Comparison of ENCODE assay signal across 11 mouse cellular contexts in the genomic region with DNA sequence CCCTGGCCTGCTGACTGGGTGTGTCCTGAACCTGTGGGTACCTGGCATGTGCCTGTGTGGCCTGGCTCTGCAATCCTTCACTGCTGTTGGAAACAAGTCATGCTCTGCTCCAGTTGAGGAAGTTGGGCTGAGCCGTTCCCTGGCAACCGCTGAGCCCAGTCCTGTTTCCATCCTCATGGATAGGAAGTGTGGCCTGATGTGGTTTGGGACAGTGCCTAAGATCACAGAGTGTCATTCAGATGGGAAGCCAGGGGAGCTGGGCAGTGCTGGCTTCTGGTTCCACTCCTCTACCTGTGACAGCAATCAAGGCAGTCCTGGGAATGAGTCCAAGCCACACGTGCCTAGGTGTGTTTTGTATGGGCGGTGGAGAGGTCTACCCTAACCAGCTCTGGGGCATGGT. TPM values are rescaled to one million over a fixed set of nuclear protein-coding genes. Genes with fewer than 3 reads are reported as not detected.
A peak's percentile ranks its signal among the peaks of the same experiment; 100 is the strongest.
DNase-seq lines count a peak whose midpoint lies in the region; ATAC-seq and TF ChIP-seq lines count a peak whose summit lies in the region.
"Had no signal": no experiment of that assay in that cellular context is flagged by ENCODE, and none has a peak within 500 bp of the region (broad histone marks: within the 10 kb centered on the region; RNA-seq: fewer than 3 reads in every experiment).

No protein-coding gene starts in this region.

- no peaks in the 10 kb centered on the region for H3K9me3 ChIP-seq in kidney, embryonic 14.5 days (ENCODE audit: control insufficient read depth, low read length)
- no peaks in the 10 kb centered on the region for H3K9me3 ChIP-seq in heart, embryonic 16.5 days (replicated peaks; ENCODE audit: control insufficient read depth, low read length)
- H3K9me3 ChIP-seq: neural tube, embryonic 12.5 days had no signal

- TF ChIP-seq POLR2A in kidney, adult 2 months (IDR thresholded peaks at IDR 0.05; ENCODE audit: low read depth, low read length): no peak

- H3K36me3 ChIP-seq in kidney, adult 2 months (ENCODE audit: control insufficient read depth, insufficient read depth, low read length): no peaks in the 10 kb centered on the region
- no peaks in the 10 kb centered on the region; the same call in 1 of the 2 replicates for H3K36me3 ChIP-seq in kidney, embryonic 14.5 days (ENCODE audit: control insufficient read depth, insufficient read depth, low read length)
- H3K36me3 ChIP-seq in heart, embryonic 16.5 days (ENCODE audit: control insufficient read depth, insufficient read depth): no peaks in the 10 kb centered on the region

- DNase-seq in kidney, adult 2 months: peak; percentile 39
- DNase-seq in lung, postnatal 10 days: peak; percentile 70
- no peak for DNase-seq in left cerebral cortex, adult 8-10 months (ENCODE audit: low spot score in 2 of 2)
- DNase-seq in cerebellum, postnatal 10 days: no peak
- no peak for DNase-seq in spleen, postnatal 4 days (ENCODE audit: low spot score in 2 of 2)
- DNase-seq: right cerebral cortex, postnatal 4 days had no signal

- no peak overlapping the region for H3K4me2 ChIP-seq in kidney, embryonic 14.5 days (replicated peaks; ENCODE audit: low read depth, low read length)
- no peak overlapping the region for H3K4me2 ChIP-seq in heart, embryonic 16.5 days (ENCODE audit: low read depth, low read length)
- H3K4me2 ChIP-seq: neural tube, embryonic 12.5 days had no signal

- no peak for TF ChIP-seq CTCF in kidney, adult 2 months (conservative IDR thresholded peaks at IDR 0.05; ENCODE audit: insufficient read depth, insufficient read length, low read depth, low read length)

- H3K4me1 ChIP-seq in kidney, adult 2 months (ENCODE audit: control insufficient read depth, insufficient read depth, low read length): no peaks in the 10 kb centered on the region; the same call in 1 of the 2 replicates
- H3K4me1 ChIP-seq in kidney, embryonic 14.5 days (ENCODE audit: control insufficient read depth, insufficient read depth, low read length): peaks cover 11% of the 10 kb centered on the region
- H3K4me1 ChIP-seq in heart, embryonic 16.5 days (ENCODE audit: control insufficient read depth, insufficient read depth, low read length): peaks cover 28% of the 10 kb centered on the region

- H3K27ac ChIP-seq in kidney, adult 2 months (ENCODE audit: insufficient read depth, low read depth, low read length): no peak overlapping the region
- no peak overlapping the region for H3K27ac ChIP-seq in kidney, embryonic 14.5 days (ENCODE audit: low read depth, low read length)
- H3K27ac ChIP-seq in heart, embryonic 16.5 days (ENCODE audit: low read length): no peak overlapping the region
- H3K27ac ChIP-seq: neural tube, embryonic 12.5 days had no signal

- WGBS in kidney, adult 2 months: 72% methylated on average over 4 of the region's 4 CpGs
- WGBS in kidney, embryonic 14.5 days: 85% methylated on average over 4 of the region's 4 CpGs
- WGBS in heart, embryonic 16.5 days: 72% methylated on average over 4 of the region's 4 CpGs

- H3K9ac ChIP-seq in kidney, embryonic 14.5 days (ENCODE audit: low read depth, low read length): no peak overlapping the region
- H3K9ac ChIP-seq in heart, embryonic 16.5 days (ENCODE audit: low read length): no peak overlapping the region
- H3K9ac ChIP-seq: neural tube, embryonic 12.5 days had no signal

- H3K27me3 ChIP-seq in kidney, adult 2 months (replicated peaks; ENCODE audit: control insufficient read depth, insufficient read depth, low read length): no peaks in the 10 kb centered on the region
- no peaks in the 10 kb centered on the region for H3K27me3 ChIP-seq in kidney, embryonic 14.5 days (ENCODE audit: control insufficient read depth, insufficient read depth, low read length)
- H3K27me3 ChIP-seq in heart, embryonic 16.5 days (ENCODE audit: control insufficient read depth, insufficient read depth, low read length): no peaks in the 10 kb centered on the region
- H3K27me3 ChIP-seq: neural tube, embryonic 12.5 days had no signal

- no peak overlapping the region for H3K4me3 ChIP-seq in kidney, adult 2 months (ENCODE audit: insufficient read depth, low read depth, low read length)
- H3K4me3 ChIP-seq in kidney, embryonic 14.5 days (ENCODE audit: low read length): no peak overlapping the region
- no peak overlapping the region for H3K4me3 ChIP-seq in heart, embryonic 16.5 days (ENCODE audit: low read length)
- H3K4me3 ChIP-seq: neural tube, embryonic 12.5 days had no signal

- no peak for ATAC-seq in kidney, embryonic 14.5 days (ENCODE audit: low FRiP score, low TSS enrichment)
- ATAC-seq in common myeloid progenitor, adult 5-6 weeks (replicated peaks; ENCODE audit: low read depth, poor library complexity, severe bottlenecking): peak; percentile 66
- ATAC-seq in heart, embryonic 16.5 days (replicated peaks; ENCODE audit: extremely low read depth, insufficient read depth, low FRiP score): peak; percentile 65
- ATAC-seq: forebrain, embryonic 14.5 days had no signal

RNA-seq across cellular contexts. Expression of gene Col5a1, which starts 53.2 kb away (rescaled TPM):
- 7.5 and 8.1 TPM in 2 replicates for polyA plus RNA-seq in kidney, adult 2 months (2012; rRNA removed)
- 41.9 and 42.3 TPM in 2 replicates for polyA plus RNA-seq in kidney, embryonic 14.5 days (2014; fragmentation: Nextera tagmentation; extraction: Ambion mirVana)
- 0.97 and 5.0 TPM in 2 replicates for total RNA-seq in common myeloid progenitor, adult 5-6 weeks (2017)
- polyA plus RNA-seq in heart, embryonic 16.5 days (2015; fragmentation: Nextera tagmentation; extraction: Ambion mirVana): 71.2 and 73.7 TPM in 2 replicates
- 1 to 10 TPM; 5.9 to 8.1 (median 7.3) TPM for total RNA-seq in left cerebral cortex, adult 8-10 months (2022)

Comparison
In these comparisons a context has a peak if more than half of its experiments do, and no peak if none do; other contexts are left out.
1. DNase-seq: peak in kidney, adult 2 months (single experiment) and lung, postnatal 10 days (single experiment); none in left cerebral cortex, adult 8-10 months (0 of 2), cerebellum, postnatal 10 days (0 of 2) and spleen, postnatal 4 days (0 of 2).